Mouse (Mus musculus): ENCODE data around the gene Hoxc5.

- TF ChIP-seq CTCF (IDR thresholded peaks at IDR 0.05; ENCODE audit: low read depth) (no peak), EP300 (IDR thresholded peaks at IDR 0.05; ENCODE audit: low read depth) (no peak)
Measured at GRCm38 (mm10) chr15:103006326-103006725, 39.1 kb downstream of the Hoxc5 start.
